Mouse (Mus musculus) heart, postnatal 0 days (tissue): Measurements from ENCODE around the gene Lrrc9.
A peak's percentile ranks its signal among the peaks of the same experiment; 100 is the strongest.

Experiments
- CTCF ChIP-seq: IDR thresholded peaks from 2 replicates; pipeline ENCODE4 v1.5.1; 2016; ENCODE audit warnings: antibody characterized with exemption, control low read depth, low read depth
- EP300 ChIP-seq: IDR thresholded peaks from 2 replicates; pipeline ENCODE4 v1.6.1; 2016; ENCODE audit warnings: antibody characterized with exemption, low read depth

- TF ChIP-seq EP300 (no peak), CTCF (peak; percentile 68)
These were observed 73.8 kb downstream of the Lrrc9 start for GRCm38 (mm10) chr12:72515446-72515845.
